Mouse (Mus musculus): ENCODE measurements around the gene 1700001K19Rik. TPM values are rescaled to one million over a fixed set of nuclear protein-coding genes. Genes with fewer than 3 reads are reported as not detected.

Gene 1700001K19Rik
- polyA plus RNA-seq, 1 experiment from 2014 or later, result 0.48 TPM

DNA sequence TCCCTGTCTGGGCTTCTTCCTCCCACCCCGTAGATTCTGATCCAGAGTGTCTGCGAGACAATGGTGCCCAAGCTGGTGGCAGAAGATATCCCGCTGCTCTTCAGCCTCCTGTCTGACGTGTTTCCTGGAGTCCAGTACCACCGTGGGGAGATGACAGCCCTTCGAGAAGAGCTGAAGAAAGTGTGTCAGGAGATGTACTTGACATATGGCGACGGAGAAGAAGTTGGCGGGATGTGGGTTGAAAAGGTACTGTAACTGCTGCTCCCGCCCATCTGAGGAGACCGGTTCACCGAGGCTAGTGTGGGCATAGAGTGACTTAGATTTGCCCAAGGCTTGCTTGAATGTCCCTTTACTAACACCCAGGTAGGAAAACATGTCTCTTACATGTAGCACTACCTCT, 46.1 kb downstream of the 1700001K19Rik start:
- no peak for ATAC-seq (replicated peaks)
- 95% methylated on average over 12 of the region's 12 CpGs for WGBS
- H3K27ac ChIP-seq (replicated peaks), result no peak overlapping the region
- no peaks in the 10 kb centered on the region for H3K9me3 ChIP-seq
- peaks cover 100% of the 10 kb centered on the region for H3K36me3 ChIP-seq
- no peak overlapping the region for H3K4me3 ChIP-seq
- H3K9ac ChIP-seq (replicated peaks), result no peak overlapping the region
- no peak overlapping the region for H3K4me2 ChIP-seq (replicated peaks)
- no peaks in the 10 kb centered on the region for H3K27me3 ChIP-seq
- H3K4me1 ChIP-seq, result no peaks in the 10 kb centered on the region

DNA sequence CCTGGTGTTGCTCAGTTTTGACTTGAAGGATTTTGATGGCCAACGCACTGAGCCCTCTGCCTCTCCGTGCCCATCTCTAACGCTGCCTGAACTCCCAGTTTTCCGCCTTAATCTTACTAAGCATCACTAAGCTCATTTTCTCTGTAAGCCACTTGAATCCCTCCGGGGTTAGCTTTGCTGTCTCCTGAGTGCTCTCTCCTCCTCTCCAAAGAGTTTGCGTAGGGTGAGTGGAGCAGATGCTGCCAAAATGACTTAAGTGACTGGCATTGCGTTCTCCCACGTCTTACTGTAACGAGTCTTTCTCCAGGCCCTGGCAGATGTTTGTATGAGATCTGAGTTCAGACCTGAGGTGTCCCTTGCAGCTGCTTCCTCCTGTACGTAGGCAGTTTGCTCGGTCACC, 52.4 kb downstream of the 1700001K19Rik start:
- no peaks in the 10 kb centered on the region for H3K4me1 ChIP-seq
- H3K27me3 ChIP-seq, result no peaks in the 10 kb centered on the region
- H3K4me2 ChIP-seq (replicated peaks), result no peak overlapping the region
- H3K27ac ChIP-seq (replicated peaks), result no peak overlapping the region
- ATAC-seq (replicated peaks), result no peak
- H3K36me3 ChIP-seq, result peaks cover 100% of the 10 kb centered on the region
- WGBS, result 95% methylated on average over 11 of the region's 11 CpGs
- H3K4me3 ChIP-seq, result no peak overlapping the region
- no peak overlapping the region for H3K9ac ChIP-seq (replicated peaks)
- no peaks in the 10 kb centered on the region for H3K9me3 ChIP-seq

Small RNAs within 50 kb of the gene (microRNA-seq; reads per million reads assigned to microRNA genes)
- gene Gm27299, result not detected

Other genes with a start within 250 kb of the 1700001K19Rik start
- 137 TPM in 2 replicates for gene Ppp2r5c, start 235.5 kb downstream of the 1700001K19Rik start, polyA plus RNA-seq (2015; fragmentation: Nextera tagmentation; extraction: Ambion mirVana)
- gene Dync1h1, start 81.2 kb downstream of the 1700001K19Rik start, polyA plus RNA-seq (2015; fragmentation: Nextera tagmentation; extraction: Ambion mirVana), result 96.2 and 97.4 TPM in 2 replicates
- gene Hsp90aa1, start 20.1 kb upstream of the 1700001K19Rik start, polyA plus RNA-seq (2015; fragmentation: Nextera tagmentation; extraction: Ambion mirVana), result 1,340 and 1,345 TPM in 2 replicates
- 31.5 and 33.5 TPM in 2 replicates for gene Wdr20, start 55.3 kb upstream of the 1700001K19Rik start, polyA plus RNA-seq (2015; fragmentation: Nextera tagmentation; extraction: Ambion mirVana)
- 11.8 and 13.8 TPM in 2 replicates for gene Mok, start 158.3 kb upstream of the 1700001K19Rik start, polyA plus RNA-seq (2015; fragmentation: Nextera tagmentation; extraction: Ambion mirVana)
- gene Zfp839, start 167.6 kb upstream of the 1700001K19Rik start, polyA plus RNA-seq (2015; fragmentation: Nextera tagmentation; extraction: Ambion mirVana), result 3.6 and 4.0 TPM in 2 replicates
- gene Cinp, start 206.5 kb upstream of the 1700001K19Rik start, polyA plus RNA-seq (2015; fragmentation: Nextera tagmentation; extraction: Ambion mirVana), result 81.8 and 82.8 TPM in 2 replicates
- 7.2 and 7.5 TPM in 2 replicates for gene Tecpr2, start 206.6 kb upstream of the 1700001K19Rik start, polyA plus RNA-seq (2015; fragmentation: Nextera tagmentation; extraction: Ambion mirVana)